Mouse (Mus musculus) left cerebral cortex, postnatal 10 days (tissue): Measurements from ENCODE around the gene S100pbp. TPM values are rescaled to one million over a fixed set of nuclear protein-coding genes. Genes with fewer than 3 reads are reported as not detected.
A peak's percentile ranks its signal among the peaks of the same experiment; 100 is the strongest.

Experiments used
- DNase-seq, 2 experiments: peaks; one replicate each; pipeline ENCODE4 v3.0.0; 2021 to 2022; ENCODE audit warnings: low spot score in 2 of 2, mixed read lengths in 1 of 2; ENCODE audit errors: extremely low spot score in 1 of 2
- intact Hi-C: fragments of 180-260 bp; cut with DNase I; formaldehyde crosslinking; loops from one replicate; pipeline ENCODE4 v1.15.1; 2025
- total RNA-seq, 2 experiments: library from RNA; stranded (reverse); gene quantifications; 2 replicates each; pipeline ENCODE4 v1.2.3; 2021

Gene S100pbp
- total RNA-seq: 10 to 100 TPM; 40.1 to 45.7 TPM

- peak; percentile 96 to 98 for DNase-seq
- intact Hi-C loops: no loop called here
Observed at GRCm38 (mm10) chr4:129189542-129190519, at the start of gene S100pbp, which contains the start of gene Yars. Gene S100pbp, minus strand, starts transcription at chr4:129189727. Gene Yars, plus strand, starts transcription at chr4:129189760.

- intact Hi-C loops: no loop called here
- DNase-seq: peak; percentile 38 to 90
Observed at GRCm38 (mm10) chr4:129239075-129239474, 49.5 kb upstream of the S100pbp start.

GRCm38 (mm10) chr4:129238579-129239016, 49.1 kb upstream of the S100pbp start:
- intact Hi-C loops: no loop called here

DNA sequence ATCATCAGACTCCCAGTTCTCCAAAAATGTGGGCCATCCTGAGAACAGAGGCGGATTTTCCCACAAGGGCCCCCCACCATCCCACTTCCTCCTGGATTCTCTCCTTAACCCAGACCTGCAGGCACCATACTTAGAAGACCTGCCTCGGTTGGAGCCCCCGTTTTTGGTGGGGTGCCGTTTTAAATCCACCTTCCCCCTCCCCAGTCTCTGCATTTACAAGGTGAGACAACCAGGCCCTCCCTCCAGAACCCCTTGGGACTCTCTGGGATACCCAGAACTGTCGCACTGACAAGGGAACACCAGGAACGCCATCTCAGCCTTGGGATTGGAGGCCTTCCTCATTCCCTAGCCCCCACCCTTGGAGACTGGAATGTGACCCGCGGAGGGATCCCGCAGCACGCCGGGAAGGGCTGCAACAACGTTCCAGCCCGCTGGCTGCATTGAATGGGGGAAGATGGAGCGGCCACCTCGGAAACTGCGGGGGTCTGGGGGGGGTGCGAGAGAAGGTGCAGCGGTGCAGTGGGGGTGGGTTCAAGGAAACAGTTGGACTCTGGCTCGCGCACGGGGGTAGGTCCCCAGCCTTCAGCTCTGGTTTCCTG, 48.4 kb upstream of the S100pbp start:
- intact Hi-C loops: no loop called here
- peak in 1 of 2 experiments; percentile 75 for DNase-seq

More at GRCm38 (mm10) chr4:129238579-129239016, 49.1 kb upstream of the S100pbp start:
- DNase-seq: peak in 1 of 2 experiments; percentile 43

- no peak for DNase-seq
- intact Hi-C loops: no loop called here
Observed at GRCm38 (mm10) chr4:129236236-129236813, 46.8 kb upstream of the S100pbp start.

- intact Hi-C loops: no loop called here
- DNase-seq: no peak
Observed at GRCm38 (mm10) chr4:129235147-129235546, 45.6 kb upstream of the S100pbp start.

DNA sequence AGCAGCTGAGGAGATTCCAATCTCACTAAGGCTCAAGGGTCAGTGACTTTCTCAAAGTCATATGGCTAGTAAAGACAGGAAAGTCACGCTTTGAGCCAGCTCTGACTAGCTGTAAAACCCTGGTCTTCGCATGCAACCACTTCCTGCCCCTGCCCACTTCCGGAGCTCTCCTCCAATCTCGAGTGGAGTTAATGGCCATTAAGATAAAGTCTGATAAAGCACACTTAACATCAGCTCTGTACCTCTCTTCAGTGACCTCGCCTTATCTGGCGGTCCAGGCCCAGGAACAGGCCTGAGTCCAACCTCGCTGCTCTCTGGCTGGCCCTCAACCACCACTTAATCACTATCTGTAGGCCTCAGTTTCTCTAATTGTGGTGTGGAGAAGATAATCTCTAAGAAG, 45.0 kb upstream of the S100pbp start:
- DNase-seq: no peak
- intact Hi-C loops: no loop called here

DNA sequence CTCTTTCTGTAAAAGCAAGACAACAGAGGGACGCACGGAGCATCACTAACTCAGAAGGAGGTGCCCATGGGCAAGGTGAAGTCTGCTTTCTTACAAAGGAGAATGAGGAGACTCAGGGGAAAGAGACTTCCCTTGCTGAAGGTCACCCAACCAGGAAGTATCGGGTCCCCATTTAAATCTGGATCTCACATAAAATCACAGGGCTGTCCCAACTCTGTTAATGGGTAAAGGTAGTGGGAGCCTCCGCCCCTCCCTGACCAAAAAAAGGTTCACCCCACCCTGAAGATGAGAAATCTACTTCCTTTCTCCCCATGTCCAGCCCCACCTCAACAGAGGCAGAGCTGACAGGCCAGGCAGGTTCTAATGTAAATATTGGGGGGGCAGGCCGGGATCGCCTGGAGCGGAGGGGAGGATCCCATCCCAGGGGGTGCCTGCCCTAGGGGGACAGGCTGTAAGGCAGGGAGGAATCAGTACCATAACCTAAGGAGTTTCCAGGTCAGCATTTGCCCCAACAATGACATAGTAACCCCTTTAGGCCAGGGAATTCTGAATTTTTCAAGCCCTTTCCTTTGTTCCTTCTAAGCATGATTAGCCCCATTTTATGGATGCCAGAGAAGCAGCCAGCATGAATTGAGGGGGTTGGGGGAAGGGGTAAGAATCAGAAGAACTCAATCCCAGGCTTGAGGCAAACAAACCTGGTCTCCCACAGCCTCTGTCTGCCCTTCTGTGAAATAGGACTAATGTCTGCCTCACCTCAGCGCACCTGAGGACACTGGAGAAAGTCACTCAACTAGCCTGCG, 43.2 kb upstream of the S100pbp start:
- intact Hi-C loops: no loop called here
- no peak for DNase-seq

GRCm38 (mm10) chr4:129231594-129232450, 42.3 kb upstream of the S100pbp start:
- intact Hi-C loops: no loop called here
- no peak for DNase-seq

DNA sequence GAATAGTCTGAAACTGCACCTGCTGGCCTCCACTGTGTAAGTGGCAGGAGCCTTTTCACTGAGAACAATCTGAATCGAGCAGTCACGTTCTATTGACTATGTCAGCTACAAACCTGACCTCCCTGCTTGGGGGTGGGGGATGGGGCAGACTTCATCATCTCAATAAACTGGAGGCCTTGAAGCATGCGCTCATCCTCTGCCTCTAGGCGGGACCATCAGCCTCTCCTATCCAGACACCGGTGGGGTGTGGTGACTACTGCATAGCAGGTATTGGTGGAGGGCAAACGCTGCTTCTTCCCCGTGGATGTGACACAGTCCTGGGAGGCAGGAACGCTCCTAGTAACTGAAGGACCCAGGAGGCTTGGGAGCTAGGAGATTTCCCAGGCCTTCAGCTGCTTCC, 41.4 kb upstream of the S100pbp start:
- intact Hi-C loops: no loop called here

GRCm38 (mm10) chr4:129227985-129228381, 38.5 kb upstream of the S100pbp start:
- DNase-seq: no peak
- intact Hi-C loops: no loop called here

More for the DNA sequence above, 41.4 kb upstream of the S100pbp start:
- no peak for DNase-seq

- intact Hi-C loops: no loop called here
Observed at GRCm38 (mm10) chr4:129227170-129227984, 37.9 kb upstream of the S100pbp start.

GRCm38 (mm10) chr4:129226441-129226963, 37.0 kb upstream of the S100pbp start:
- no peak for DNase-seq
- intact Hi-C loops: no loop called here

More at GRCm38 (mm10) chr4:129227170-129227984, 37.9 kb upstream of the S100pbp start:
- no peak for DNase-seq

DNA sequence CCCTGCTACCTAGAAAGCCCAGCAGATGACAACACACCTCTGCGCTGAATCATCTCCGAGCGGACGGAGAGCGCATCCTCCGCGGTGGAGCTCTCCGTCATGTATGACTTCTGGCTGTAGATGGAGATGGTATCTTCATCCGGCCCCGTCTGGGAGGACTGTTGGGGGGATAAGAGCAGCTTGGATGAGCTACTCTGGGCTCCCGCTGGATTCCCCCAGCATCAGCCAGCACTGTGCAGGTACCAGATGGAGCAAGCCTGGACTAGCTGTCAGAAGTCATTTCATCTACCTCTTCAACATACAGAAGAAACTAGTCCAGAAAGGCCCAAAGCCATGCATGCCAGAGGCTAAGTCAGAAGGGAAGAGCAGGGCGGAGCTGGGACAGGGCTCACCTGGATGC, 35.8 kb upstream of the S100pbp start:
- intact Hi-C loops: no loop called here
- no peak for DNase-seq

GRCm38 (mm10) chr4:129223421-129224281, 34.1 kb upstream of the S100pbp start:
- intact Hi-C loops: no loop called here
- no peak for DNase-seq
